Mouse (Mus musculus): ENCODE measurements around the gene Lrrc28. TPM values are rescaled to one million over a fixed set of nuclear protein-coding genes. Genes with fewer than 3 reads are reported as not detected.
A peak's percentile ranks its signal among the peaks of the same experiment; 100 is the strongest.

Lrrc28 gene
- polyA plus RNA-seq, 2 experiments, result 22.1 to 26.3 TPM

DNA sequence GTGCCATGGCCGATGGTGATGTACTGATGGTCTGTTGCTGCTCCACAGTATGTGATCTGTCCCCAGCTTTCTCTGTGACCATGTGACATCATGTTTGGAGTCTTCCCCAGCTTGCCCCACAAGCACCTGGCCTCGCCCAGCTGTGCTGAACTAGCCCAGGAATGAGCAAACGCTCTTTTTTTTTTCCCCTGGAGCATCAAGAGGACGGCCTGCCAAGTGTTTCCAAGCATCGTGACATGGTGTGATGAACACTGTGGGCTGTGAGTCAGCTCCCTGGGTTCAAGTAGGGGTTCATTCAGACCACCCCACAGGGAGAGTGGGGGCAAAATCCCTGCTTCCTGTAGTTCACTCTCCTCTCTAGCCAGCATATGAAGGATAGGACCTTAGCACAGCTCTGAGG, 28.6 kb upstream of the Lrrc28 start:
- TF ChIP-seq POLR2A (IDR thresholded peaks at IDR 0.05; ENCODE audit: borderline replicate concordance, extremely low read depth, insufficient read depth, insufficient read length), result no peak
- Histone ChIP-seq H3K4me3 (replicated peaks; ENCODE audit: low read length) (no peak overlapping the region), H3K27ac (replicated peaks; ENCODE audit: low read depth, low read length) (no peak overlapping the region), H3K36me3 (ENCODE audit: control insufficient read depth, insufficient read depth, low read length) (peaks cover 53% of the 10 kb centered on the region), H3K27me3 (ENCODE audit: control insufficient read depth, insufficient read depth, low read length) (no peaks in the 10 kb centered on the region), H3K9me3 (ENCODE audit: control insufficient read depth, low read length) (no peaks in the 10 kb centered on the region), H3K4me1 (ENCODE audit: control insufficient read depth, insufficient read depth, low read length) (no peaks in the 10 kb centered on the region), H3K9ac (ENCODE audit: low read depth, low read length, severe bottlenecking) (no peak overlapping the region), H3K4me2 (replicated peaks; ENCODE audit: low read depth, low read length, severe bottlenecking) (no peak overlapping the region)
- 90% methylated on average over 5 of the region's 5 CpGs for WGBS
- no peak for ATAC-seq (ENCODE audit: low FRiP score, low read depth)
- no peak for DNase-seq (ENCODE audit: low spot score)

- no peak overlapping the region for H3K4me3 ChIP-seq (replicated peaks; ENCODE audit: low read length)
- ATAC-seq (ENCODE audit: low FRiP score, low read depth), result no peak; the same call in 1 of the 2 replicates
- peak; percentile 90 for DNase-seq (ENCODE audit: low spot score)
- 8% methylated on average over 10 of the region's 10 CpGs for WGBS
- no peak overlapping the region for H3K27ac ChIP-seq (replicated peaks; ENCODE audit: low read depth, low read length)
- H3K4me1 ChIP-seq (ENCODE audit: control insufficient read depth, insufficient read depth, low read length), result no peaks in the 10 kb centered on the region
- H3K36me3 ChIP-seq (ENCODE audit: control insufficient read depth, insufficient read depth, low read length), result peaks cover 63% of the 10 kb centered on the region
- no peak overlapping the region for H3K9ac ChIP-seq (ENCODE audit: low read depth, low read length, severe bottlenecking)
- no peaks in the 10 kb centered on the region for H3K27me3 ChIP-seq (ENCODE audit: control insufficient read depth, insufficient read depth, low read length)
- no peak for TF ChIP-seq POLR2A (IDR thresholded peaks at IDR 0.05; ENCODE audit: borderline replicate concordance, extremely low read depth, insufficient read depth, insufficient read length)
- H3K4me2 ChIP-seq (replicated peaks; ENCODE audit: low read depth, low read length, severe bottlenecking), result no peak overlapping the region
- no peaks in the 10 kb centered on the region for H3K9me3 ChIP-seq (ENCODE audit: control insufficient read depth, low read length)
Measured at GRCm38 (mm10) chr7:67672650-67673049, 27.6 kb upstream of the Lrrc28 start.

GRCm38 (mm10) chr7:67670965-67671364, 25.9 kb upstream of the Lrrc28 start:
- no peaks in the 10 kb centered on the region for H3K27me3 ChIP-seq (ENCODE audit: control insufficient read depth, insufficient read depth, low read length)
- H3K4me1 ChIP-seq (ENCODE audit: control insufficient read depth, insufficient read depth, low read length), result no peaks in the 10 kb centered on the region
- H3K4me3 ChIP-seq (replicated peaks; ENCODE audit: low read length), result no peak overlapping the region
- no peak for TF ChIP-seq POLR2A (IDR thresholded peaks at IDR 0.05; ENCODE audit: borderline replicate concordance, extremely low read depth, insufficient read depth, insufficient read length)
- WGBS, result 92% methylated on average over 1 of the region's 1 CpGs
- H3K4me2 ChIP-seq (replicated peaks; ENCODE audit: low read depth, low read length, severe bottlenecking), result no peak overlapping the region
- H3K9me3 ChIP-seq (ENCODE audit: control insufficient read depth, low read length), result no peaks in the 10 kb centered on the region
- ATAC-seq (ENCODE audit: low FRiP score, low read depth), result no peak
- DNase-seq (ENCODE audit: low spot score), result no peak
- H3K27ac ChIP-seq (replicated peaks; ENCODE audit: low read depth, low read length), result no peak overlapping the region
- H3K36me3 ChIP-seq (ENCODE audit: control insufficient read depth, insufficient read depth, low read length), result peaks cover 71% of the 10 kb centered on the region
- H3K9ac ChIP-seq (ENCODE audit: low read depth, low read length, severe bottlenecking), result no peak overlapping the region

DNA sequence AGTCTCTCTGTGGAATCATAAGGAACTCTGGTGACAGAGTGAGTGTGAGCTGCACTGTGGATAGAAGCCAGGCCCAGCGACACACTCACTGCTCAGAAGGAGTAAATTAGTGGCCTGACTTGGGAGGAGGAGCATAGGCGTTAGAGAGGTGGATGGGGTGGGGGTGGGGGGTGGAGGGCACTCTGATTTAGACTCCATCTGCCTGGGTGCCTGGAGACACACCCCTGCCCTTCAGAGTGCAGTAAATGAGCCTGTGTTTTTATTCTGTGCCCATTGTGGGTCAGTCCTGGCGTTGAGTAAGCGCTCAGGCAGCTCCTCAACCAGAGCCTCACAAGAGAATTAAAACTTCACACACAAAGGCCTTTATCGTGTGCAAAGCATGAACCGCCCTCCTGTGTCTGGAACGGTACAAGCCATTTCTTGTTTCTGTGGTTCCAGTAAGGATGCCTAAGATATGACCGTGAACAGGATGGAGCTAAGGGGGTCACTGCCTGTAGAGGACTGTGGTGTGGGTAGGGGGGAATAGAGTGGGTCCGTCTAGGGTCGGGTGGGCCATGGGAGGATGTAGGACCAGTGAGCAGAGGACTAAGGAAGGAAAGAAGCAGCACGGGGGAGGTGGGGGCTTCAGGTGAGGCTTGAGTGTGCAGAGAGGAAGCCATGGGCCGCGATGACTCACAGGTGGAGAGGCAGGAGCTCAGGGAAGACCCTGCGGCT, 19.1 kb upstream of the Lrrc28 start:
- H3K9me3 ChIP-seq (ENCODE audit: control insufficient read depth, low read length), result no peaks in the 10 kb centered on the region
- DNase-seq (ENCODE audit: low spot score) (no peak), ATAC-seq (ENCODE audit: low FRiP score, low read depth) (no peak)
- no peak overlapping the region for H3K4me3 ChIP-seq (replicated peaks; ENCODE audit: low read length)
- H3K27ac ChIP-seq (replicated peaks; ENCODE audit: low read depth, low read length), result no peak overlapping the region
- peaks cover 63% of the 10 kb centered on the region for H3K36me3 ChIP-seq (ENCODE audit: control insufficient read depth, insufficient read depth, low read length)
- H3K4me2 ChIP-seq (replicated peaks; ENCODE audit: low read depth, low read length, severe bottlenecking), result no peak overlapping the region
- no peaks in the 10 kb centered on the region for H3K27me3 ChIP-seq (ENCODE audit: control insufficient read depth, insufficient read depth, low read length)
- no peak overlapping the region for H3K9ac ChIP-seq (ENCODE audit: low read depth, low read length, severe bottlenecking)
- 75% methylated on average over 14 of the region's 14 CpGs for WGBS
- H3K4me1 ChIP-seq (ENCODE audit: control insufficient read depth, insufficient read depth, low read length), result no peaks in the 10 kb centered on the region
- no peak for TF ChIP-seq POLR2A (IDR thresholded peaks at IDR 0.05; ENCODE audit: borderline replicate concordance, extremely low read depth, insufficient read depth, insufficient read length)

- WGBS, result 72% methylated on average over 5 of the region's 5 CpGs
Measured at GRCm38 (mm10) chr7:67662424-67662823, 17.4 kb upstream of the Lrrc28 start.

More at GRCm38 (mm10) chr7:67662424-67662823, 17.4 kb upstream of the Lrrc28 start:
- Histone ChIP-seq H3K9me3 (ENCODE audit: control insufficient read depth, low read length) (no peaks in the 10 kb centered on the region), H3K27me3 (ENCODE audit: control insufficient read depth, insufficient read depth, low read length) (no peaks in the 10 kb centered on the region), H3K9ac (ENCODE audit: low read depth, low read length, severe bottlenecking) (no peak overlapping the region), H3K27ac (replicated peaks; ENCODE audit: low read depth, low read length) (no peak overlapping the region), H3K4me2 (replicated peaks; ENCODE audit: low read depth, low read length, severe bottlenecking) (no peak overlapping the region), H3K36me3 (ENCODE audit: control insufficient read depth, insufficient read depth, low read length) (peaks cover 48% of the 10 kb centered on the region), H3K4me3 (replicated peaks; ENCODE audit: low read length) (no peak overlapping the region), H3K4me1 (ENCODE audit: control insufficient read depth, insufficient read depth, low read length) (peaks cover 4% of the 10 kb centered on the region; the same call in 1 of the 2 replicates)
- TF ChIP-seq POLR2A (IDR thresholded peaks at IDR 0.05; ENCODE audit: borderline replicate concordance, extremely low read depth, insufficient read depth, insufficient read length), result no peak
- ATAC-seq (ENCODE audit: low FRiP score, low read depth), result no peak
- no peak for DNase-seq (ENCODE audit: low spot score)

Measured in limb, embryonic 14.5 days (tissue).